Mouse (Mus musculus) C2C12 (cell line): Measurements from ENCODE around the gene Ddn. TPM values are rescaled to one million over a fixed set of nuclear protein-coding genes. Genes with fewer than 3 reads are reported as not detected.

Experiments
- H3K27me3 ChIP-seq: one replicate; pipeline ENCODE4 v1.6.1; 2011; ENCODE audit not compliant: control insufficient read depth, insufficient read depth, insufficient read length
- H3K36me3 ChIP-seq: one replicate; pipeline ENCODE4 v1.6.1; 2011; ENCODE audit not compliant: control insufficient read depth, insufficient read depth
- H3K4me3 ChIP-seq: one replicate; pipeline ENCODE4 v1.5.1; 2011; ENCODE audit warnings: mild to moderate bottlenecking, control low read depth; ENCODE audit not compliant: poor library complexity, insufficient read depth, severe bottlenecking
- H3K79me2 ChIP-seq: one replicate; pipeline ENCODE4 v1.6.1; 2011; ENCODE audit not compliant: control insufficient read depth, insufficient read depth
- H3K79me3 ChIP-seq: one replicate; pipeline ENCODE4 v1.6.1; 2011; ENCODE audit warnings: low read depth, control low read depth
- H3ac ChIP-seq: one replicate; pipeline ENCODE3; 2011; ENCODE audit warnings: low read depth; ENCODE audit not compliant: control insufficient read depth, insufficient read length
- CEBPB ChIP-seq: IDR thresholded peaks from one replicate; pipeline ENCODE4 v1.6.1; 2011; ENCODE audit warnings: low read depth, mild to moderate bottlenecking, control low read depth, moderate library complexity
- CTCF ChIP-seq: IDR thresholded peaks from one replicate; pipeline ENCODE4 v1.5.1; 2011; ENCODE audit not compliant: control insufficient read depth, insufficient read depth, insufficient read length
- FOSL1 ChIP-seq: IDR thresholded peaks from one replicate; pipeline ENCODE4 v1.8.0; 2011; ENCODE audit warnings: mild to moderate bottlenecking, low read length; ENCODE audit not compliant: poor library complexity, insufficient read depth, severe bottlenecking
- MAX ChIP-seq: IDR thresholded peaks from one replicate; pipeline ENCODE4 v1.6.1; 2011; ENCODE audit warnings: mild to moderate bottlenecking, control low read depth
- MYOD1 ChIP-seq: IDR thresholded peaks from one replicate; pipeline ENCODE4 v1.6.1; 2011; ENCODE audit warnings: low read depth; ENCODE audit not compliant: control insufficient read depth, insufficient read length
- MYOG ChIP-seq: IDR thresholded peaks from one replicate; pipeline ENCODE4 v1.6.1; 2011; ENCODE audit not compliant: control insufficient read depth, insufficient read length; ENCODE audit errors: extremely low read depth
- USF1 ChIP-seq: IDR thresholded peaks from one replicate; pipeline ENCODE4 v1.6.1; 2011; ENCODE audit warnings: low read depth, mild to moderate bottlenecking, control low read depth, moderate library complexity
- polyA plus RNA-seq: library from polyadenylated mRNA; unstranded; fragments of >200 nt; fragmentation: generic; extraction: Trizol; gene quantifications from one replicate; pipeline ENCODE4 v1.2.1, GENCODE M21; 2012; ENCODE audit warnings: missing spikeins

Gene Ddn
- polyA plus RNA-seq, 1 experiment = 0.11 TPM

- Histone ChIP-seq H3K79me3 (no peaks in the 10 kb centered on the region), H3K36me3 (peaks cover 99% of the 10 kb centered on the region), H3K27me3 (no peaks in the 10 kb centered on the region), H3K4me3 (no peak overlapping the region), H3ac (no peak overlapping the region), H3K79me2 (peaks cover 43% of the 10 kb centered on the region)
- TF ChIP-seq MYOD1 (no peak), CTCF (no peak), FOSL1 (no peak), USF1 (no peak), MAX (no peak), CEBPB (no peak), MYOG (no peak)
Observed at GRCm38 (mm10) chr15:98843595-98844223, 34.4 kb upstream of the Ddn start.

- TF ChIP-seq FOSL1 (no peak), CTCF (no peak), CEBPB (no peak), USF1 (no peak), MAX (no peak), MYOG (no peak), MYOD1 (no peak)
- Histone ChIP-seq H3K4me3 (no peak overlapping the region), H3K36me3 (peaks cover 99% of the 10 kb centered on the region), H3K27me3 (no peaks in the 10 kb centered on the region), H3K79me3 (no peaks in the 10 kb centered on the region), H3ac (no peak overlapping the region), H3K79me2 (peaks cover 30% of the 10 kb centered on the region)
Observed at GRCm38 (mm10) chr15:98839671-98840585, 30.6 kb upstream of the Ddn start.

- TF ChIP-seq USF1 (no peak), MYOG (no peak), FOSL1 (no peak), CTCF (no peak), MYOD1 (no peak), MAX (no peak), CEBPB (no peak)
- Histone ChIP-seq H3ac (no peak overlapping the region), H3K4me3 (no peak overlapping the region), H3K36me3 (peaks cover 99% of the 10 kb centered on the region), H3K79me2 (peaks cover 24% of the 10 kb centered on the region), H3K27me3 (no peaks in the 10 kb centered on the region), H3K79me3 (no peaks in the 10 kb centered on the region)
Observed at GRCm38 (mm10) chr15:98839161-98839560, 29.9 kb upstream of the Ddn start.

- Histone ChIP-seq H3K79me2 (peaks cover 20% of the 10 kb centered on the region), H3K79me3 (no peaks in the 10 kb centered on the region)
Observed at GRCm38 (mm10) chr15:98837743-98838103, 28.4 kb upstream of the Ddn start.

GRCm38 (mm10) chr15:98837006-98837742, 27.9 kb upstream of the Ddn start:
- Histone ChIP-seq H3K79me2 (peaks cover 20% of the 10 kb centered on the region), H3K27me3 (no peaks in the 10 kb centered on the region), H3K79me3 (no peaks in the 10 kb centered on the region), H3ac (no peak overlapping the region), H3K36me3 (peaks cover 90% of the 10 kb centered on the region), H3K4me3 (no peak overlapping the region)
- TF ChIP-seq FOSL1 (no peak), MYOD1 (no peak), MAX (no peak), USF1 (no peak), CTCF (no peak), MYOG (no peak), CEBPB (no peak)

More at GRCm38 (mm10) chr15:98837743-98838103, 28.4 kb upstream of the Ddn start:
- Histone ChIP-seq H3K4me3 (no peak overlapping the region), H3ac (no peak overlapping the region), H3K36me3 (peaks cover 95% of the 10 kb centered on the region), H3K27me3 (no peaks in the 10 kb centered on the region)
- TF ChIP-seq CTCF (no peak), MAX (no peak), MYOD1 (no peak), USF1 (no peak), MYOG (no peak), CEBPB (no peak), FOSL1 (no peak)
